Mouse (Mus musculus): ENCODE results near the gene Wfikkn1. TPM values are rescaled to one million over a fixed set of nuclear protein-coding genes. Genes with fewer than 3 reads are reported as not detected.

Gene Wfikkn1
- polyA plus RNA-seq, 1 experiment from 2014 or later: 0.56 TPM

DNA sequence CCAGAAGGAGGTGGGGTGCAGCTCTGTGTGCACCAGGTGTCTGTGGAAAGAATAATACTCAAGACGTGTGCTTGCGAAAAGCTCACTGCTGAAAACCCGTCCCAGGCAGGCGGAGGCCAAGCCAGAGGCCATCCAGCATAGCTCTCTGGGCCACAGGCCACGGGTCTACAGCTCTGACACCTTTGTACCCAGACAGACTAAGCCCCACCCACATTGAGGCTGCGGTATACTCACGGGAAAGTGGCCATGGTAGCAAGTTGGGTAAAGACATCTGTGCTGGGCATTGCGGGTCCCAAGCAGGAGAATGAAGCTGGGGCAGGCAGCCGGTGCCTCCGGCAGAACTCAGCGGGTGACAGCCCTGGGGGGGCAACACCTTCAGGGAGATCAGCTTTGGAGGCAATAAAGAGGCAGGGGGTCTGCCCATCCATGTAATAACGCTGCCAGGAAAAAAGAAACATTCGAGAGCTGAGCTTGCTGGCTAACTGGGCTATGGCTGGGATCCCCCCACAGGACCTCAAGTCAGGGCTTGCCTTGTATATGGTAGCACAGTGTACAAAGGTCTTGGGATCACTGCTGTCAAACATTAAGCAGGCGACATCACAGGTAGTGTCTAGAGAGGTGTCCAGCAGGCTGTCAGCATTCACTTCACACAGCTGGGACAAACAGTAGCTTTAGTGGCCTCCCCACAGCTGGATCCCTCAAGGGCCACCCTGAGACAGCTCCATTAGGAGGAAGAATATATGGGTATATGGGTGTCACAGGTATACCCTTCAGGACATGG lies 41.0 kb downstream of the Wfikkn1 start:
- no peak overlapping the region for H3K4me2 ChIP-seq
- H3K27ac ChIP-seq: no peak overlapping the region
- no peak overlapping the region for H3K9ac ChIP-seq
- H3K27me3 ChIP-seq: no peaks in the 10 kb centered on the region
- H3K36me3 ChIP-seq: peaks cover 67% of the 10 kb centered on the region
- ATAC-seq (replicated peaks; ENCODE audit: low FRiP score): no peak
- H3K4me1 ChIP-seq: peaks cover 57% of the 10 kb centered on the region
- no peaks in the 10 kb centered on the region for H3K9me3 ChIP-seq (replicated peaks)
- no peak overlapping the region for H3K4me3 ChIP-seq (replicated peaks)
- 82% methylated on average over 14 of the region's 14 CpGs for WGBS

DNA sequence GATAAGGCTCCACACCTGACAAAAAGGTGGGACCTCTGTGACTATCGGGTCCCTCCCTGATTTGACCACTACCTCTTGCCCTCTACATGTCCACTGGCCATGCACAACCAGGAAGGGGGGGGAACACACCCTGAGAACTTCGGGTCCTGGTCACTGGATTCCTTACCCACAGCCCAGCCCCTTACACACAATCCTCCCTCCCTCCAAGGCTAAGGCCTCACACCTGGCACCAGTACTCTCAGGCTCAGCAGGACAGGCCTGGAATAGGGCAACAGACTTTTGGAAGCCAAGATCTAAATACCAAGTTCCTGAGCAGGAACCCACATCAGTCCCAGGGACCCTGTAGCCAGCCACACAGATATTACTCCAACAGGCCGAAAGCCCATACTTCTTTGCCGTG lies 41.8 kb downstream of the Wfikkn1 start:
- H3K4me1 ChIP-seq: peaks cover 62% of the 10 kb centered on the region
- H3K4me2 ChIP-seq: no peak overlapping the region
- no peaks in the 10 kb centered on the region for H3K27me3 ChIP-seq
- ATAC-seq (replicated peaks; ENCODE audit: low FRiP score): no peak
- no peak overlapping the region for H3K4me3 ChIP-seq (replicated peaks)
- no peak overlapping the region for H3K27ac ChIP-seq
- WGBS: 82% methylated on average over 4 of the region's 4 CpGs
- no peak overlapping the region for H3K9ac ChIP-seq
- H3K9me3 ChIP-seq (replicated peaks): no peaks in the 10 kb centered on the region
- peaks cover 67% of the 10 kb centered on the region for H3K36me3 ChIP-seq

DNA sequence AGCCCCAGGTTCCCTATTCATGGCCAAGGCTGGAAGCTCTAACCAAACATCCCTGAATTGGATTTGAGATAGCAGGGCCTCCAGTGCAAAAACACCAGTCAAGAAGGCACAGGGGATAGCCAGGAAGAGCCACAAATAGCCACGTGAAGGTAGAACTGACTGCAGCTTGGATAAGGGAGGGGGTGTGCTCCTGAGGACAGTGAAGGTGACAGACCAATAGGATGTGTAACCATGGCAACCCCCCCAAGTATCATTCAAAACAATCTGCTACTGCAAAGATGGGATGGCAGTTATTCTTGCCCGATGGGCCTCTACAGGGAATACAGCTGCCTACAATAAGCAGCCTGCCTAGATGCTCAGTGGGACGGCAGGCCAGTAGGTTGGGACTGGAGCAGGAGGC lies 43.1 kb downstream of the Wfikkn1 start:
- peaks cover 57% of the 10 kb centered on the region for H3K4me1 ChIP-seq
- peak overlapping the region; percentile 85 for H3K27ac ChIP-seq
- H3K36me3 ChIP-seq: peaks cover 62% of the 10 kb centered on the region
- no peaks in the 10 kb centered on the region for H3K9me3 ChIP-seq (replicated peaks)
- H3K4me2 ChIP-seq: peak overlapping the region; percentile 95
- 52% methylated on average over 3 of the region's 3 CpGs for WGBS
- H3K4me3 ChIP-seq (replicated peaks): peak overlapping the region; percentile 42
- ATAC-seq (replicated peaks; ENCODE audit: low FRiP score): no peak
- H3K27me3 ChIP-seq: no peaks in the 10 kb centered on the region
- H3K9ac ChIP-seq: no peak overlapping the region

DNA sequence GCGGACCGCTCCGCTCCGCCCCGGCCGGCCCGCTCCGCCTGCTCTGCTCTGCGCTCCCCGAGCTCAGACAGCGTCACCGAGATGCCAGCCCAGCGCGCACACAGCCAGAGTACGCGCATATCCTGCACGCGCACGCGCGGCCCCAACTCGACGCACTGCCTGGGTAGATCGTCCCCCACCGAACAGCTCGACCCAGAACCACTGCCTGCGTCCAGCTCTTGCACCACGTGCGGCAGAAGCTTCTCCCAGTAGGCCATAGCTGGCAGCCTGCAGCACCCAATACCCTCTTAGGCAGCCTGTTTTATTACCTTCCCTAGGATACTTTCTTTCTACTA lies 43.6 kb downstream of the Wfikkn1 start, which contains the start of gene Rhbdl1:
TSS of gene Rhbdl1 (minus strand) at position 220 of the 335 bp plus-strand sequence.
- no peaks in the 10 kb centered on the region for H3K9me3 ChIP-seq (replicated peaks)
- peak within 1 kb of the TSS; percentile 95 for H3K4me2 ChIP-seq
- H3K4me1 ChIP-seq: peaks cover 58% of the 10 kb centered on the region
- WGBS: 2% methylated on average over 29 of the region's 29 CpGs
- H3K9ac ChIP-seq: peak within 1 kb of the TSS; percentile 42
- H3K36me3 ChIP-seq: peaks cover 57% of the 10 kb centered on the region
- peak within 1 kb of the TSS; percentile 42 for H3K4me3 ChIP-seq (replicated peaks)
- peak within 1 kb of the TSS; percentile 85 for H3K27ac ChIP-seq
- ATAC-seq (replicated peaks; ENCODE audit: low FRiP score): 0 out of 2 replicates have a peak, but pooled peaks have one; percentile 34
- no peaks in the 10 kb centered on the region for H3K27me3 ChIP-seq

DNA sequence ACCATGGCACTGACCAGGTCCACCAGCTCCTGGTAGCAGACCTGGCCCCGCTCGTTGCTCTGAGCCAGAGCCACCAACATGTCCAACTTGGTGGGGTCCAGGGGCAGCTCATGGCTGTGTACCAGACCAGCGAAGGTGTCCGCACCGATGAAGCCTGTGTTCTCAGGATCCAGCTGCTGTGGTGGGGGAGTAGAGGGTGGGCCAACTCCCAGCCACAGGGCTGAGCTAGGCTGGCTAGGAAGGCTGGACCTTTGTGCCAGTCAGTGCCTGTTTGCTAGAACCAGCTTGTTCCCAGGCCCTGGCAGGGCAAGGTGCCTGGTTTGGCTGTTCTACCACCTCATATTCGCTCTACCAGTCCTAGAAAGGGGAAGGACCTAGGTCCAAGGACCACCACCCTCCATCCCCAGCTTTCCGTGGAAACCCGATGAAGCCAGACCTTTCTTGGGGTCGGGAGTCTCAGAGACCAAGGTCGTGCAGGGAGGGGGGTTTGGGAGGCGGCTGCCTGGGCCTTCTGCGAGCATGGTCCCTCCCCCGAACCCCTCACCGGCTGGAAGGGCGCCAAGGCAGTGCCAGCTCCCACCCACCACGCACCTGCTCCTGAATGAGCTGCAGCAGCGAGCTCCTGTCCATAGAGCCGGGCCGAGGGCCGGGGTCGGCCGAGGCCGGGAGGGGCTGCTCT lies 44.1 kb downstream of the Wfikkn1 start:
- Histone ChIP-seq H3K4me3 (replicated peaks) (peak overlapping the region; percentile 42), H3K36me3 (peaks cover 56% of the 10 kb centered on the region), H3K4me2 (peak overlapping the region; percentile 95), H3K9me3 (replicated peaks) (no peaks in the 10 kb centered on the region), H3K27me3 (no peaks in the 10 kb centered on the region), H3K4me1 (peaks cover 63% of the 10 kb centered on the region), H3K9ac (peak overlapping the region; percentile 42), H3K27ac (peak overlapping the region; percentile 85)
- WGBS: 18% methylated on average over 23 of the region's 23 CpGs
- no peak; the same call in 1 of the 2 replicates for ATAC-seq (replicated peaks; ENCODE audit: low FRiP score)

DNA sequence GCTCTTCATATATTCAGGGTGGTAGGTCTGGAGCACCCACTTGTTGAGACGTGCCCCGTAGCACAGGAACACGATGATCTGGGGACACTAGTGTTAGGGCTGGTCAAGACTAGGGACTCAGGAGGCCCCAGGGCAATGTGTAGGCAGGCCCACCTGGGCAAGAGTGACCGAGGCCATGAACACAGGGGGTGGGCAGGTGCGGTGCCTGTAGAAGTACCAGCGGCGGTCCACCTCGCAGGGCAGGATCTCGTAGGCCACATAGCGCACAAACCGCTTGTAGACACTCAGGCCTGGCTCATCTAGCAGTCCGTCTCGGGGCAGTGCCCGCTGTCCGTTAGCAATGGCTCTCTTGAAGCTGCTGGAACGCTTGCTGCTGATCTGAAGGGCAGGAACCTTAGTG lies 44.8 kb downstream of the Wfikkn1 start:
- 91% methylated on average over 16 of the region's 16 CpGs for WGBS
- Histone ChIP-seq H3K27ac (peak overlapping the region; percentile 85), H3K9me3 (replicated peaks) (no peaks in the 10 kb centered on the region), H3K27me3 (no peaks in the 10 kb centered on the region), H3K9ac (peak overlapping the region; percentile 42; the same call in 1 of the 2 replicates), H3K4me2 (peak overlapping the region; percentile 95), H3K36me3 (peaks cover 56% of the 10 kb centered on the region), H3K4me1 (peaks cover 70% of the 10 kb centered on the region), H3K4me3 (replicated peaks) (peak overlapping the region; percentile 42; the same call in 1 of the 2 replicates)
- ATAC-seq (replicated peaks; ENCODE audit: low FRiP score): no peak

DNA sequence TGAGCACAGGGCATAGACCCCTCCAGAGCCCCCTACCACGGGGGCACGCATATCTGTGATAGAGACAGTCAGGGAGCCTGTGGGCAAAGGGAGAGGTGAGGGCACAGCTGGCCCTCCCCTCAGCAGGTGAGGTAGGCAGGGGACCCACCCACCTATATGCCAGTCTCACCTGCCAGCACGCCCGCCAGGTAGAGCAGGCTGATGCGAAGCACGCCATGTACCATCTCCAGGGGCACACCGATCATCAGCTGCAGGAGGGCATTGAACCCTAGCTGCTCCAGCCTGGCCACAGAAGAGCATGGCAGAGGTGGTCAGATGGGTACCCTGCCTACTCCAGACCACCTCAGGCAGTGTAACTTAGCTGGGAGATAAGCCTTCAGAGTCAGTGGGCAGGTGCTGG lies 45.4 kb downstream of the Wfikkn1 start:
- H3K36me3 ChIP-seq: peaks cover 56% of the 10 kb centered on the region
- no peaks in the 10 kb centered on the region for H3K27me3 ChIP-seq
- 0 out of 2 replicates have a peak overlapping the region, but pooled peaks have one; percentile 64 for H3K4me3 ChIP-seq (replicated peaks)
- H3K27ac ChIP-seq: no peak overlapping the region
- no peak overlapping the region for H3K9ac ChIP-seq
- peaks cover 74% of the 10 kb centered on the region for H3K4me1 ChIP-seq
- no peak for ATAC-seq (replicated peaks; ENCODE audit: low FRiP score)
- no peaks in the 10 kb centered on the region for H3K9me3 ChIP-seq (replicated peaks)
- peak overlapping the region; percentile 95 for H3K4me2 ChIP-seq
- 90% methylated on average over 7 of the region's 7 CpGs for WGBS

DNA sequence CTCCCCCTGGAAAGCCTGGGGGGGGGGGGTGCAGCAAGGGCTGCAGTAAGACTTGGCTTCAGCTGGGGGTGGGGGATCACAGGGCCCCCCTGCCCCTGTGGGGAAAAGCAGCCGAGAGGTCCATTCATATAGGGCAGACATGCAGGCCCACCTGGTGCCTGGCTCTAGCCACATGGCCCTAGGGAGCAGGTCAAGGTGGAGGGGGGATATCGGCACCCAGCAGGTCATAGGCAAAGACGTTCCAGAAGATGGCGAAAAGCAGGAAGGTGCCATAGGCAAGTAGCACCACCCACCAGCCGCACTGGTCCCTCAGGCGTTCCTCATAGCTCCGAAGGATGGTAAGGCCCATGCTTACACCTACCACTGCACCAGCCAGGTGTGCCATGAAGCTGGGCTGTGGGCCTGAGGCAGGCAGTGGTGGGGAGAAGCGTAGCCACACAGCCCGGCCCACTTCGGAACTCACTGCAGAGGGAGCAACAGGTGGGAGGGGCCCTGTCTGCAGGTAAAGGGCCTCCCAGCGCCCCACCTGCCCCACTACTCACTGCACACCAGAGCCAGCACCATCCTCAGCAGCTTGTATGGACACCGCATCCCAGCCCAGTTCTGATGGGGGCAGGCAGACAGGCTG lies 45.9 kb downstream of the Wfikkn1 start:
- peak overlapping the region; percentile 73 for H3K9ac ChIP-seq
- ATAC-seq (replicated peaks; ENCODE audit: low FRiP score): no peak
- no peaks in the 10 kb centered on the region for H3K27me3 ChIP-seq
- no peaks in the 10 kb centered on the region for H3K9me3 ChIP-seq (replicated peaks)
- 83% methylated on average over 12 of the region's 12 CpGs for WGBS
- peaks cover 56% of the 10 kb centered on the region for H3K36me3 ChIP-seq
- H3K4me1 ChIP-seq: peaks cover 77% of the 10 kb centered on the region
- H3K27ac ChIP-seq: peak overlapping the region; percentile 100
- peak overlapping the region; percentile 95 for H3K4me2 ChIP-seq
- H3K4me3 ChIP-seq (replicated peaks): peak overlapping the region; percentile 64

DNA sequence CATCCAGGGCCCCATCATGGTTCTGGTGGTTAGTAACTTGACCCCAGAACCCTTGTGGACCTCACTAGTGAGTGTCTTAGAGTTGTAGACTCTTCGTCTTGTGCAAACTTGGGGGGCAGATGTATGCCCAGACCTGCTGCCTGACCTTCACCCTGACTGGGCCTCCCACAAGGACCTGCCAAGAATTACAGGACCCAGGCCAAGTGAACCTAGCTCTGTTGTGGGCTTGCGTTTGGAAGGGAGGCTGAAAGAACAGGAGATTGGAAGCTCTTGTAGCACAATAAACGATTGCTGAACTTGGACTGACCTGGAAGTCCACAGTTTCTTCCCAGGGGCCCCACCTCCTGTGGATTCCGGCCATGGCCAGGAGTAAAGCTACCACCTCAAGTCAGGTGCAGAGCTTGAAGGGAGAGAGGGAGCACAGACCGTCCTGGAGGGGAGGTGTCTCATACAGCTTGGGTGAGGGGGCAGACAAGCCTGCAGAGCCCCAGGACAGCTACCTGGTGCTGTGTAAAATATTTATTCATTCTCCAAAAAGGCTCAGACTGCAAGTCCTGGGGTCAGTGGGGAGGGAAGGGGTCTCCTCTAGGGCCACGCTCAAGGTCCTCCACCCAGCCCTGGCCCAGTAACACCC lies 46.6 kb downstream of the Wfikkn1 start:
- no peaks in the 10 kb centered on the region for H3K9me3 ChIP-seq (replicated peaks)
- peaks cover 49% of the 10 kb centered on the region for H3K36me3 ChIP-seq
- peak overlapping the region; percentile 73 for H3K9ac ChIP-seq
- peak overlapping the region; percentile 95 for H3K4me2 ChIP-seq
- H3K27me3 ChIP-seq: no peaks in the 10 kb centered on the region
- peak overlapping the region; percentile 100 for H3K27ac ChIP-seq
- WGBS: 11% methylated on average over 6 of the region's 6 CpGs
- peaks cover 82% of the 10 kb centered on the region for H3K4me1 ChIP-seq
- no peak for ATAC-seq (replicated peaks; ENCODE audit: low FRiP score)
- peak overlapping the region; percentile 64 for H3K4me3 ChIP-seq (replicated peaks)

DNA sequence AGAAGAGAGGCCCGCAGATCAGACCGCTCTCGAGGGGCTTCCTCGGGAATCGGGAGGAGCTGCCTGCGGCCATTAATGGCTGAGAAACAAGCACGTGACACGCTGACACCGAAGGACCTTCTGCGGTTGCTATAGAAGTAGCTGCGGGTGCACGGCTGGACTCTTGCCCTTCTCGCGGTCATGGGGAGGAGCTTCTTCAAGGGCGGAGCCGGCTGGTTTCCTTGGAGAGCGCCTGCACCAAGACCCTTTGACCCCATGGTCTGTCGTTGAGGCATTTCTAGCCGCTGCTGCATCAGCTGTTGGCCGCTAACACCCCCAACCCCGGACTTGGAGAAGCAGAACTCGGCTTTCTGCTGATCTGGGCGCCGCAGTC lies 47.4 kb downstream of the Wfikkn1 start, which contains the start of gene Stub1:
TSS of gene Stub1 (minus strand) at position 114 of the 373 bp plus-strand sequence.
- Histone ChIP-seq H3K4me1 (peaks cover 82% of the 10 kb centered on the region), H3K36me3 (peaks cover 43% of the 10 kb centered on the region), H3K9ac (peak within 1 kb of the TSS; percentile 73), H3K27me3 (no peaks in the 10 kb centered on the region), H3K27ac (peak within 1 kb of the TSS; percentile 100), H3K4me2 (peak within 1 kb of the TSS; percentile 95), H3K4me3 (replicated peaks) (peak within 1 kb of the TSS; percentile 64), H3K9me3 (replicated peaks) (no peaks in the 10 kb centered on the region)
- under 1% methylated on average over 24 of the region's 24 CpGs for WGBS
- ATAC-seq (replicated peaks; ENCODE audit: low FRiP score): peak; percentile 69

DNA sequence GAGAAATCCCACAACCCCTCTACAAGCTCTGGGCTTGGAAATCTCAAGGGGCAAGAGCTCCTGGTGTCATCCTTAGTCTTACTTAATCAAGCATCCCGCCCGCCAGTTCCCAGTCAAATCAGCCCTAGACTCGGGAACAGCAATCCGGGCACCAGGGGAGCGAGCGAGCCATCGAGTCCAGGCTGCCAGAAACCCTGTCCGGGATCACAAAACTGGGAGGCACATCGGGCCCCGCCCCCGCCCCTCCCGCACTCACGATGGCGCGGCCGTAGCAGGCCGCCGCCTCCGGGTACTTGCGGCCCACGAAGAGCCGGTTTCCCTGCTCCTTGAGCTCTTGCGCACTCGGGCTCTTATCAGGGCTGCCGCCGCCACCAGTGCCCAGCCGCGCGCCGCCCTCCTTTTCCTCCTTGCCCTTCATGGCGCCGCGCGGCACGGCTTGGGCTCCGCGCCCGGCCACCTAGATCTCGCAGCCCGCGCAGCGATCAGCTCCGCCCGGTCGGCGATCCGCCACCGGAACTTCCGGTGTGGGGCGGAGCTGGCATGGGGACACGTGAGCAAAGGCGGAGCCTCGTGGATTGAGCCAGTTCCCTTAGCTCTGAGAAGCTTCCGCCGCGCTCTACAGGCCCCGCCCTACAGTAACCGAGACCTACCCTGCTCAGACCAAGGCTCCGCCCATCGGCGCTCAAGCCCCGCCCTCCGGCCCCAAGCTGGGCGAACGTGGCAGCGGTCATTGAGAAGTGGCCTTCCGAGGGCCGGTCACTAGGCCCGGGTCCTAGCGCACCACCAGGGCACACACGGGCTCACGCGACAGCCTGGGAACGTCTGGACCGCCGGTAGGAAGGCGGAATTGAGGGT lies 48.0 kb downstream of the Wfikkn1 start:
- peak overlapping the region; percentile 100 for H3K27ac ChIP-seq
- peaks cover 82% of the 10 kb centered on the region for H3K4me1 ChIP-seq
- peak; percentile 89 for ATAC-seq (replicated peaks; ENCODE audit: low FRiP score)
- no peaks in the 10 kb centered on the region for H3K27me3 ChIP-seq
- peak overlapping the region; percentile 73 for H3K9ac ChIP-seq
- peak overlapping the region; percentile 95 for H3K4me2 ChIP-seq
- H3K4me3 ChIP-seq (replicated peaks): peak overlapping the region; percentile 64
- WGBS: under 1% methylated on average over 76 of the region's 77 CpGs
- H3K36me3 ChIP-seq: peaks cover 42% of the 10 kb centered on the region
- no peaks in the 10 kb centered on the region for H3K9me3 ChIP-seq (replicated peaks)
